Mouse (Mus musculus) lung, postnatal 0 days (tissue): ENCODE measurements around the gene Hoxc13. TPM values are rescaled to one million over a fixed set of nuclear protein-coding genes. Genes with fewer than 3 reads are reported as not detected.

ENCODE experiments used
- ATAC-seq: fragments of 200-750 bp; cut with Nextera tagmentation; 2 replicates; pipeline ENCODE4 v1.8.0; 2017; ENCODE audit warnings: moderate library complexity
- DNase-seq: peaks from one replicate; pipeline ENCODE4 v3.0.0-alpha.2; 2016; ENCODE audit warnings: low spot score
- H3K27ac ChIP-seq: fragments of 300-500 bp; sonication (generic); 2 replicates; pipeline ENCODE4 v1.5.1; 2014; ENCODE audit warnings: antibody characterized with exemption, mild to moderate bottlenecking, low read length, mixed read lengths
- H3K27me3 ChIP-seq: fragments of 300-500 bp; sonication (generic); replicated peaks from 2 replicates; pipeline ENCODE4 v1.6.1; 2014; ENCODE audit warnings: low read length, mixed read lengths; ENCODE audit not compliant: insufficient read depth
- H3K36me3 ChIP-seq: fragments of 300-500 bp; sonication (generic); 2 replicates; pipeline ENCODE4 v1.6.1; 2014; ENCODE audit warnings: low read length, mixed read lengths; ENCODE audit not compliant: insufficient read depth
- H3K4me1 ChIP-seq: fragments of 300-500 bp; sonication (generic); 2 replicates; pipeline ENCODE4 v1.6.1; 2014; ENCODE audit warnings: antibody characterized with exemption, low read depth, low read length, mixed read lengths; ENCODE audit not compliant: insufficient read depth
- H3K4me2 ChIP-seq: fragments of 300-500 bp; sonication (generic); replicated peaks from 2 replicates; pipeline ENCODE4 v1.6.1; 2014; ENCODE audit warnings: low read depth, mild to moderate bottlenecking, low read length, moderate library complexity, mixed read lengths
- H3K4me3 ChIP-seq: fragments of 300-500 bp; sonication (generic); 2 replicates; pipeline ENCODE4 v1.5.1; 2014; ENCODE audit warnings: low read depth, low read length
- H3K9ac ChIP-seq: fragments of 300-500 bp; sonication (generic); replicated peaks from 2 replicates; pipeline ENCODE4 v1.6.1; 2014; ENCODE audit warnings: low read depth, mild to moderate bottlenecking
- H3K9me3 ChIP-seq: fragments of 300-500 bp; sonication (generic); 2 replicates; pipeline ENCODE4 v1.6.1; 2016; ENCODE audit warnings: low read length, mixed read lengths
- CTCF ChIP-seq: IDR thresholded peaks from 2 replicates; pipeline ENCODE4 v1.5.1; 2016; ENCODE audit warnings: antibody characterized with exemption, mild to moderate bottlenecking
- EP300 ChIP-seq: IDR thresholded peaks from 2 replicates; pipeline ENCODE4 v1.6.1; 2016; ENCODE audit warnings: antibody characterized with exemption, mild to moderate bottlenecking, control low read depth
- WGBS: fragments of 180-500 bp; shearing (Covaris S2); extraction: QIAGEN DNeasy Blood & Tissue Kit; methylation state at CpG from one replicate; pipeline ENCODE4 v1.1.7; 2014; 5-methylcytosine and 5-hydroxymethylcytosine counted together
- polyA plus RNA-seq: library from polyadenylated mRNA; unstranded; fragments of >200 nt; fragmentation: Nextera tagmentation; extraction: Ambion mirVana; gene quantifications from 2 replicates; pipeline ENCODE4 v1.2.1, GENCODE M21; 2015

Gene Hoxc13
- polyA plus RNA-seq, 1 experiment from 2014 or later = not detected

GRCm38 (mm10) chr15:102966776-102967311, 45.9 kb downstream of the Hoxc13 start, which contains the start of gene Hoxc10:
Gene Hoxc10, plus strand, starts transcription at chr15:102966796.
- TF ChIP-seq CTCF = no peak
- no peak for TF ChIP-seq EP300
- 0 out of 2 replicates have a peak within 1 kb of the TSS, but pooled peaks have one; percentile 0 for H3K4me3 ChIP-seq
- no peaks in the 10 kb centered on the region for H3K4me1 ChIP-seq
- DNase-seq (no peak), ATAC-seq (no peak)
- whole genome bisulfite sequencing = 4% methylated on average over 27 of the region's 27 CpGs
- no peaks in the 10 kb centered on the region for H3K9me3 ChIP-seq
- H3K27ac ChIP-seq = no peak within 1 kb of the TSS
- peaks cover 81% of the 10 kb centered on the region for H3K27me3 ChIP-seq
- H3K9ac ChIP-seq = no peak within 1 kb of the TSS
- H3K4me2 ChIP-seq = no peak within 1 kb of the TSS
- H3K36me3 ChIP-seq = no peaks in the 10 kb centered on the region

- no peak within 1 kb of the TSS for H3K9ac ChIP-seq
- H3K9me3 ChIP-seq = no peaks in the 10 kb centered on the region
- no peaks in the 10 kb centered on the region for H3K4me1 ChIP-seq
- 0 out of 2 replicates have a peak within 1 kb of the TSS, but pooled peaks have one; percentile 0 for H3K4me3 ChIP-seq
- no peak for TF ChIP-seq CTCF
- TF ChIP-seq EP300 = no peak
- ATAC-seq (no peak), DNase-seq (no peak)
- 8% methylated on average over 12 of the region's 12 CpGs for WGBS
- no peaks in the 10 kb centered on the region for H3K36me3 ChIP-seq
- H3K27ac ChIP-seq = no peak within 1 kb of the TSS
- H3K27me3 ChIP-seq = peaks cover 82% of the 10 kb centered on the region
- no peak within 1 kb of the TSS for H3K4me2 ChIP-seq
These were observed 46.3 kb downstream of the Hoxc13 start, which contains the start of gene Hoxc5 for GRCm38 (mm10) chr15:102967312-102967510. Gene Hoxc5, plus strand, starts transcription at chr15:102967443.

- Histone ChIP-seq H3K4me2 (no peak overlapping the region), H3K36me3 (no peaks in the 10 kb centered on the region), H3K9me3 (no peaks in the 10 kb centered on the region), H3K9ac (no peak overlapping the region), H3K27ac (no peak overlapping the region), H3K4me3 (no peak overlapping the region), H3K4me1 (no peaks in the 10 kb centered on the region), H3K27me3 (peaks cover 80% of the 10 kb centered on the region)
- WGBS = 3% methylated on average over 34 of the region's 34 CpGs
- DNase-seq (no peak), ATAC-seq (no peak)
- TF ChIP-seq CTCF (no peak), EP300 (no peak)
These were observed 46.9 kb downstream of the Hoxc13 start for GRCm38 (mm10) chr15:102967511-102968397.

GRCm38 (mm10) chr15:102969296-102969695, 48.4 kb downstream of the Hoxc13 start:
- no peak for DNase-seq
- H3K9me3 ChIP-seq = no peaks in the 10 kb centered on the region
- 32% methylated on average over 1 of the region's 1 CpGs for WGBS
- no peak overlapping the region for H3K4me3 ChIP-seq
- TF ChIP-seq EP300 = no peak
- no peak for TF ChIP-seq CTCF
- no peak overlapping the region for H3K27ac ChIP-seq
- no peaks in the 10 kb centered on the region for H3K36me3 ChIP-seq
- no peak overlapping the region for H3K4me2 ChIP-seq
- H3K9ac ChIP-seq = no peak overlapping the region
- H3K4me1 ChIP-seq = no peaks in the 10 kb centered on the region
- no peak for ATAC-seq
- peaks cover 88% of the 10 kb centered on the region for H3K27me3 ChIP-seq

GRCm38 (mm10) chr15:102970740-102971139, 49.8 kb downstream of the Hoxc13 start:
- under 1% methylated on average over 12 of the region's 12 CpGs for WGBS
- DNase-seq = peak; percentile 47

GRCm38 (mm10) chr15:102972254-102972653, 51.4 kb downstream of the Hoxc13 start:
- H3K4me3 ChIP-seq = no peak overlapping the region
- peaks cover 84% of the 10 kb centered on the region for H3K27me3 ChIP-seq
- no peaks in the 10 kb centered on the region for H3K4me1 ChIP-seq
- H3K27ac ChIP-seq = no peak overlapping the region
- DNase-seq (no peak), ATAC-seq (no peak)
- H3K9me3 ChIP-seq = no peaks in the 10 kb centered on the region
- no peak overlapping the region for H3K4me2 ChIP-seq
- no peaks in the 10 kb centered on the region for H3K36me3 ChIP-seq
- 2% methylated on average over 19 of the region's 21 CpGs for WGBS
- TF ChIP-seq CTCF (no peak), EP300 (no peak)
- H3K9ac ChIP-seq = no peak overlapping the region

More at GRCm38 (mm10) chr15:102970740-102971139, 49.8 kb downstream of the Hoxc13 start:
- no peak for ATAC-seq
- TF ChIP-seq EP300 (no peak), CTCF (peak; percentile 51)
- Histone ChIP-seq H3K4me3 (no peak overlapping the region), H3K9ac (no peak overlapping the region), H3K4me2 (no peak overlapping the region), H3K4me1 (no peaks in the 10 kb centered on the region), H3K9me3 (no peaks in the 10 kb centered on the region), H3K27ac (no peak overlapping the region), H3K36me3 (no peaks in the 10 kb centered on the region), H3K27me3 (peaks cover 85% of the 10 kb centered on the region)
